Mouse (Mus musculus): ENCODE measurements around the gene Kcna6.

The Kcna6 gene

GRCm38 (mm10) chr6:126735806-126736205, 4.7 kb downstream of the Kcna6 start:
- DNase-seq (ENCODE audit: low spot score in 2 of 2) = no peak

GRCm38 (mm10) chr6:126732645-126733044, 7.8 kb downstream of the Kcna6 start:
- DNase-seq (ENCODE audit: low spot score in 2 of 2) = no peak

- DNase-seq (ENCODE audit: low spot score in 2 of 2) = no peak
Observed at GRCm38 (mm10) chr6:126728803-126729202, 11.7 kb downstream of the Kcna6 start.

GRCm38 (mm10) chr6:126718423-126719087, 21.9 kb downstream of the Kcna6 start:
- DNase-seq (ENCODE audit: low spot score in 2 of 2) = no peak

DNA sequence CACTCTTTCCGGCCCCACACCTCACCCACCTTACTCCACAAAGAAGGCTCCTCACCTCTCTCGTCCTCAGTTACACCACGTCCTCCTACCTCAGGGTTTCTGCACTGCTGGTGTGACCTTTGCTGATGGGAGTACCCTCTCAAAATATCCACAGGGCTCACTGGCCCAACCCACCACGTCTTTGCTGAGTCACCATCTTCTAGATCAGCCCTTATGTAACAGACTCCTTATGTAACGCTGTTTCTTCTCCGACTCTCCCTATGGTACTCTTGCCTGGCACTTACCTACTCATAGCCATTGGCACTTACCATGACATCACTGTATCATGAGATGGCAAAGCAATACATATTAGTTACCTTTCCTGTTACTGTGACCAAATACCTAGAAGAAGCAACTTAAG, 27.9 kb downstream of the Kcna6 start:
- no peak for DNase-seq (ENCODE audit: low spot score in 2 of 2)

DNA sequence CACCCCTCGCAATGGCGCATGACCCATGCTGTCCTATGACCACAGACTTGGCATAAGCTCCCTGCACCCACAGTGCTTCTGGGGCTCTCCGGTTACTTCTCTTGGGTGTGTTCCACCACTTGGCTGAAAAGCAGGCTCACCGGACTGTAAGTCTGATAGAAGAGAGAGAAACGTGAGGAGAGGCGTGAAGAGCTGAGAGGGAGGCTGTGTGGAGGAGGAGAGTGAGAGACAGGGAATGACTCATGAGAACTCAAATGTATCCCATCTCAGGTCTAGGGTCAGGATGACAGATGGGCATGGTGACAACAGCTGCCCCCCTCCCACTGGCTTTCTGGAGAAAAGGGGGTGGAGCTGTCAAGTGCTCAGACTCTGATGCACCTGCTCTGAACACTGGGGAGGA, 34.5 kb downstream of the Kcna6 start:
- DNase-seq (ENCODE audit: low spot score in 2 of 2) = no peak

DNA sequence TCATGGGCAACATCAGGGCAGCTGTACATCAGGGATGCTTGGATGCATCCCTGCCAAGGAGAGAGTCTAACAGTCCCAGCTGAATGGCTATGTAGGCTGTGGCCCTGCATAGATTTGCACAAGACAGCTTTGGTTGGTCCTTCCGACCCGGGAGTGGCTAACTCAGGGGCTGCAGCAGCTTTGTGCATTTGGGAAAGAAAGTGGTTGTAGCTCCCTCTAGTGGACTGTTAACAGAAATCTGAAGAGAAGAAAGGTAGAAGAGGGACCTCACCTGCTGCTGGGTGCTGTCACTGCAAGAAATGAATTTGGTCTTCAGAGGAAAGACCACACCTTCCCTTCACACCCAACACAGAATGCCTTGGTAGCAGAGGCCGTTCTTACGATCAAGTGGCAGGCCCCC, 36.0 kb downstream of the Kcna6 start:
- no peak for DNase-seq (ENCODE audit: low spot score in 2 of 2)

DNA sequence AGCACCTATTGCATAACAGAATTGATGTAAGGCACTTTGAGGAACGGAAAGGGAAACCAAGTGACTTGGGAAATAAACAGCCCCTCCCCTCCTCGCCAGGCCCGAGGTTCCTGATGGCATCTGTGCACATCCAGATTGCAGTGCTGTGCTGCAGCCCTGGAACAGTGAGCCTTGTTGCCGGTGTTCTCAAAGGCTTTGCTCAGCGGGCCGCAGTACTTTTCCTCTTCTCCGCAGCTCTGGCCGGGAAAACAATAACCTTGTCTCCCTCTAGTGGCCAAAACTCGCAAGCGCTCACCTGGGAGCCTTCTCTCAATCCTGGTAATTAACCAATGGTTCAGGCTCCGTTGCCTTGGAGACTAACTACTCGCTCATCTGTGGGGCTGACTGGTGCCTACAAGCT, 38.4 kb downstream of the Kcna6 start:
- peak; percentile 27 to 74 for DNase-seq (ENCODE audit: low spot score in 2 of 2)

DNA sequence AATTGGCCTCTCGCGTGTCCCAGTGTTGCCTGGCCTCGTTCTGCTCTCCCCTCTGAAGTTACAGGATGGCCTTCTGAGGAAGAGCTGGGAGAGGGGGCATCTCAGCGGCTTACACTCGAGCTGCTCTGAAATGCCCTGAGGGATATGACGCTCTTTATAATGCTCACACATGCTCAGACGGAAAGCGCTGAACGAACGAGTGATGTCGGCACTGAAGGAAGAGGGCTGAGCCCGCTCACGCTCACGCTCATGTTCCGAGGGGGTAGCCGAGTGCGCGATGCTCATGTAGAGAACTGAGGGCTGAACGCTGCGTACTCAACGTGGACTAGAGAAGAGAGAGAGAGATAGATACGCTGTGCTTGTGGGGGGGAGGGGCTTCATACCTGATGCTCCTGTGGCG, 39.3 kb downstream of the Kcna6 start:
- DNase-seq (ENCODE audit: low spot score in 2 of 2) = no peak

DNA sequence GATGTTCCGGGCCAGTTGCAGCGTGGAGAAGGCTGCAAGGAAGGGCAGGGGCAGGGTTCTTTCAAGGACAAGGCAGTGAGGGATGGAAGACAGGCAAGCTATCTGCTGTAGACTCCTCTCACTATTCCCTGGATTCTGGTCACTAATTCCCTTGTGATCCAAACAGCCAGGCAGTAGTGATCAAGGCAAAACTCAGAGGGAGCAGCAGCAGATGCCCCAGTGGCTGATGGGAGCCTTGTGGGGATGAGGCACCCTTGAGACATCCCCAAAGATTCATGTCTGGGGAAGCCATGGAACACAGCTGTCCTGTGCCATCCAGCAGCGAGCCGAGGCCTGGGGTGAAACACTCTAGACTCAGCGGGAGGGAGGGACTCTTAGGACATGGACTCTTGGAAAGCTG, 40.5 kb downstream of the Kcna6 start:
- DNase-seq (ENCODE audit: low spot score in 2 of 2) = no peak

GRCm38 (mm10) chr6:126687120-126687519, 53.4 kb downstream of the Kcna6 start:
- DNase-seq (ENCODE audit: low spot score in 2 of 2) = no peak

DNA sequence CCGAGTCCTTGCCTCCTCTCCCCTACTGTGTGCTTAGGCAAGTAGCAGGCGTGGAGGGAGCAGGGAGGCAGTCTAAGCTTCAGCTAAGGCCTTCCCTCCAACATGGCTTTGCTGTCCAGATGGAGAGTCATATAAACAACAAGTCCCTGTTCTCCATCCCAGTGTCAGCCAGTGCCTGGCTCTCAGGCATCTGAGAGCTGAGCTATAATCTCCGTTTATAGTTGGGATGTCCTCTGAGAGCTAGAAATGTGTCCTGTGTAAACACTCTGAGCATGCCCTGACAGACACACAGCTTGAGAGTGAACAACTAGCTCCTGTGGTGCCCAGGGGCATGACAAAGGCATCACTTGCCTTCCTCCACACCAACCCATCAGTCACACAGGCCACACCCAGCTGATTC, 55.3 kb downstream of the Kcna6 start:
- no peak for DNase-seq (ENCODE audit: low spot score in 2 of 2)

GRCm38 (mm10) chr6:126678961-126679360, 61.5 kb downstream of the Kcna6 start:
- no peak for DNase-seq (ENCODE audit: low spot score in 2 of 2)

- DNase-seq (ENCODE audit: low spot score in 2 of 2) = no peak
Observed at GRCm38 (mm10) chr6:126667001-126667400, 73.5 kb downstream of the Kcna6 start.

GRCm38 (mm10) chr6:126666091-126666490, 74.4 kb downstream of the Kcna6 start:
- DNase-seq (ENCODE audit: low spot score in 2 of 2) = no peak

GRCm38 (mm10) chr6:126664569-126664968, 75.9 kb downstream of the Kcna6 start:
- DNase-seq (ENCODE audit: low spot score in 2 of 2) = no peak

Data from spleen, postnatal 4 days (tissue).